Mouse (Mus musculus): Measurements from ENCODE around the gene Tex36. TPM values are rescaled to one million over a fixed set of nuclear protein-coding genes. Genes with fewer than 3 reads are reported as not detected.

Tex36 gene
- total RNA-seq, 1 experiment = not detected

GRCm38 (mm10) chr7:133563175-133563824 lies 38.7 kb downstream of the Tex36 start:
- Histone ChIP-seq H3K27ac (ENCODE audit: insufficient read depth, low read depth, low read length, poor library complexity, severe bottlenecking) (no peak overlapping the region), H3K36me3 (ENCODE audit: control insufficient read depth, insufficient read depth, low read length, poor library complexity, severe bottlenecking) (no peaks in the 10 kb centered on the region)

GRCm38 (mm10) chr7:133555786-133556492 lies 46.0 kb downstream of the Tex36 start:
- no peaks in the 10 kb centered on the region for H3K36me3 ChIP-seq (ENCODE audit: control insufficient read depth, insufficient read depth, low read length, poor library complexity, severe bottlenecking)
- 0 out of 2 replicates have a peak overlapping the region, but pooled peaks have one; percentile 10 for H3K9ac ChIP-seq (ENCODE audit: insufficient read depth, low read depth, low read length, poor library complexity, severe bottlenecking)
- no peaks in the 10 kb centered on the region for H3K9me3 ChIP-seq (ENCODE audit: control insufficient read depth, insufficient read depth, low read depth, low read length)
- DNase-seq (ENCODE audit: low read depth, low spot score) = peak; percentile 50
- no peak overlapping the region for H3K27ac ChIP-seq (ENCODE audit: insufficient read depth, low read depth, low read length, poor library complexity, severe bottlenecking)
- peaks cover 0 to 4% of the 10 kb centered on the region in 2 experiments; a peak in 1 of 4 replicates for H3K4me1 ChIP-seq (ENCODE audit: control insufficient read depth in 2 of 2, insufficient read depth in 2 of 2, low read length in 2 of 2, poor library complexity in 1 of 2)
- no peak for TF ChIP-seq HCFC1 (IDR thresholded peaks at IDR 0.05; ENCODE audit: borderline replicate concordance, insufficient read depth, low read length)
- no peak for TF ChIP-seq CHD2 (IDR thresholded peaks at IDR 0.05; ENCODE audit: low read depth, low read length)
- no peak for TF ChIP-seq ZNF384 (IDR thresholded peaks at IDR 0.05; ENCODE audit: low read depth, low read length)
- TF ChIP-seq ZC3H11A (IDR thresholded peaks at IDR 0.05; ENCODE audit: borderline replicate concordance, low read depth, low read length) = no peak
- no peak for TF ChIP-seq MAFK (IDR thresholded peaks at IDR 0.05; ENCODE audit: insufficient read depth, low read depth, low read length)
- in situ Hi-C loops (cut with MboI; ENCODE audit: low sequenced_read_pairs in 2 of 2, unreplicated experiment in 2 of 2) = no loop called here
- no peak overlapping the region for H3K4me3 ChIP-seq (ENCODE audit: insufficient read depth in 1 of 2, low read depth in 1 of 2, low read length in 2 of 2, poor library complexity in 1 of 2, severe bottlenecking in 1 of 2)

More at GRCm38 (mm10) chr7:133563175-133563824, 38.7 kb downstream of the Tex36 start:
- Histone ChIP-seq H3K4me3 (ENCODE audit: insufficient read depth in 1 of 2, low read depth in 1 of 2, low read length in 2 of 2, poor library complexity in 1 of 2, severe bottlenecking in 1 of 2) (no peak overlapping the region), H3K9ac (ENCODE audit: insufficient read depth, low read depth, low read length, poor library complexity, severe bottlenecking) (no peak overlapping the region), H3K9me3 (ENCODE audit: control insufficient read depth, insufficient read depth, low read depth, low read length) (no peaks in the 10 kb centered on the region), H3K4me1 (ENCODE audit: control insufficient read depth in 2 of 2, insufficient read depth in 2 of 2, low read length in 2 of 2, poor library complexity in 1 of 2) (no peaks in the 10 kb centered on the region)
- in situ Hi-C loops (cut with MboI; ENCODE audit: low sequenced_read_pairs in 2 of 2, unreplicated experiment in 2 of 2) = no loop called here
- no peak for DNase-seq (ENCODE audit: low read depth, low spot score)
- no peak for TF ChIP-seq MAFK (IDR thresholded peaks at IDR 0.05; ENCODE audit: insufficient read depth, low read depth, low read length)
- TF ChIP-seq HCFC1 (IDR thresholded peaks at IDR 0.05; ENCODE audit: borderline replicate concordance, insufficient read depth, low read length) = no peak
- no peak for TF ChIP-seq ZC3H11A (IDR thresholded peaks at IDR 0.05; ENCODE audit: borderline replicate concordance, low read depth, low read length)
- no peak for TF ChIP-seq CHD2 (IDR thresholded peaks at IDR 0.05; ENCODE audit: low read depth, low read length)
- no peak for TF ChIP-seq ZNF384 (IDR thresholded peaks at IDR 0.05; ENCODE audit: low read depth, low read length)

- in situ Hi-C loops (cut with MboI; ENCODE audit: low sequenced_read_pairs in 2 of 2, unreplicated experiment in 2 of 2) = no loop called here
- TF ChIP-seq CHD2 (IDR thresholded peaks at IDR 0.05; ENCODE audit: low read depth, low read length) (no peak), ZC3H11A (IDR thresholded peaks at IDR 0.05; ENCODE audit: borderline replicate concordance, low read depth, low read length) (no peak), MAFK (IDR thresholded peaks at IDR 0.05; ENCODE audit: insufficient read depth, low read depth, low read length) (no peak), ZNF384 (IDR thresholded peaks at IDR 0.05; ENCODE audit: low read depth, low read length) (no peak), HCFC1 (IDR thresholded peaks at IDR 0.05; ENCODE audit: borderline replicate concordance, insufficient read depth, low read length) (no peak)
- Histone ChIP-seq H3K9me3 (ENCODE audit: control insufficient read depth, insufficient read depth, low read depth, low read length) (no peaks in the 10 kb centered on the region), H3K36me3 (ENCODE audit: control insufficient read depth, insufficient read depth, low read length, poor library complexity, severe bottlenecking) (no peaks in the 10 kb centered on the region), H3K27ac (ENCODE audit: insufficient read depth, low read depth, low read length, poor library complexity, severe bottlenecking) (no peak overlapping the region), H3K4me1 (ENCODE audit: control insufficient read depth in 2 of 2, insufficient read depth in 2 of 2, low read length in 2 of 2, poor library complexity in 1 of 2) (peaks cover 0 to 4% of the 10 kb centered on the region in 2 experiments; a peak in 1 of 4 replicates), H3K9ac (ENCODE audit: insufficient read depth, low read depth, low read length, poor library complexity, severe bottlenecking) (no peak overlapping the region), H3K4me3 (ENCODE audit: insufficient read depth in 1 of 2, low read depth in 1 of 2, low read length in 2 of 2, poor library complexity in 1 of 2, severe bottlenecking in 1 of 2) (no peak overlapping the region)
- DNase-seq (ENCODE audit: low read depth, low spot score) = no peak
Measured at GRCm38 (mm10) chr7:133552306-133552991, 49.5 kb downstream of the Tex36 start.

- H3K9me3 ChIP-seq (ENCODE audit: control insufficient read depth, insufficient read depth, low read depth, low read length) = no peaks in the 10 kb centered on the region
- TF ChIP-seq ZNF384 (IDR thresholded peaks at IDR 0.05; ENCODE audit: low read depth, low read length) (no peak), ZC3H11A (IDR thresholded peaks at IDR 0.05; ENCODE audit: borderline replicate concordance, low read depth, low read length) (no peak), CHD2 (IDR thresholded peaks at IDR 0.05; ENCODE audit: low read depth, low read length) (no peak), MAFK (IDR thresholded peaks at IDR 0.05; ENCODE audit: insufficient read depth, low read depth, low read length) (no peak), HCFC1 (IDR thresholded peaks at IDR 0.05; ENCODE audit: borderline replicate concordance, insufficient read depth, low read length) (no peak)
- no peak overlapping the region for H3K4me3 ChIP-seq (ENCODE audit: insufficient read depth in 1 of 2, low read depth in 1 of 2, low read length in 2 of 2, poor library complexity in 1 of 2, severe bottlenecking in 1 of 2)
- no peaks in the 10 kb centered on the region for H3K36me3 ChIP-seq (ENCODE audit: control insufficient read depth, insufficient read depth, low read length, poor library complexity, severe bottlenecking)
- in situ Hi-C loops (cut with MboI; ENCODE audit: low sequenced_read_pairs in 2 of 2, unreplicated experiment in 2 of 2) = no loop called here
- peaks cover 0 to 4% of the 10 kb centered on the region in 2 experiments; a peak in 1 of 4 replicates for H3K4me1 ChIP-seq (ENCODE audit: control insufficient read depth in 2 of 2, insufficient read depth in 2 of 2, low read length in 2 of 2, poor library complexity in 1 of 2)
- H3K9ac ChIP-seq (ENCODE audit: insufficient read depth, low read depth, low read length, poor library complexity, severe bottlenecking) = no peak overlapping the region
- DNase-seq (ENCODE audit: low read depth, low spot score) = no peak
- no peak overlapping the region for H3K27ac ChIP-seq (ENCODE audit: insufficient read depth, low read depth, low read length, poor library complexity, severe bottlenecking)
Measured at GRCm38 (mm10) chr7:133551000-133551399, 51.0 kb downstream of the Tex36 start.

Measured in ES-E14 (cell line).